Mouse (Mus musculus) thymus, postnatal 25 days (tissue): ENCODE measurements around the gene Axin2.

Experiments
- DNase-seq: peaks from one replicate; pipeline ENCODE4 v3.0.0; 2022

Axin2 gene

DNA sequence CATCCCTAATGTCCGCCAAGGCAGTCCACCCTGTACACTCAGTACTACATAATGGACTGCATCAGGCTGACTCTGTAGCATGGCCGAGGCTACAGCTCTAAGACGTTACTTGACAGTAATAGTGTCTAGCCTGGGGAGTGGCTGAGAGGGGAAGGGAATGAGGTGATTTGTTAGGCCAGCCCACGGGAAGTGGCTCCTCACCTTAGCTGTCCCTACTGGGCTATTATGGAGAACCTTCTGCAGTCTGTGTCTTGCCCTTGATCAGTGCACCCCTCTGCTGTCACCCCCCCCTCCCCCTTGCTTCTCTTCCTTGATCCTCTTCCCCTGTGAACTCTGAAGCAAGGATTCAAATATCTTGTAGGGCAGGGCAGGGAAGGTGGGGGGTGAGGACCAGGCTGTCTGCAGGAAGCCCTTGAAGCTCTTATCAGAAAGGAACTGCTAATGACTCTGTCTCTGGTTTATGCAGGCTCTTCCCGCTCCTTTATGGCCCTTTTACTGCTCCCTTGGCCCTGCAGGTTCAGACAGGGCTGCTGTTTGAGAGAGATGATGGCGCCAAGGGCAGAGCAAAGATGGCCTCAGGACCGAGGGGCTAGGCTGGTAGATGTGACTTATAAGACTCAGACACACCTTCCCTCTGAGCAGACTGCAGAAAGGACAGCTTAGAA is 13.4 kb upstream of the Axin2 start:
- no peak for DNase-seq

DNA sequence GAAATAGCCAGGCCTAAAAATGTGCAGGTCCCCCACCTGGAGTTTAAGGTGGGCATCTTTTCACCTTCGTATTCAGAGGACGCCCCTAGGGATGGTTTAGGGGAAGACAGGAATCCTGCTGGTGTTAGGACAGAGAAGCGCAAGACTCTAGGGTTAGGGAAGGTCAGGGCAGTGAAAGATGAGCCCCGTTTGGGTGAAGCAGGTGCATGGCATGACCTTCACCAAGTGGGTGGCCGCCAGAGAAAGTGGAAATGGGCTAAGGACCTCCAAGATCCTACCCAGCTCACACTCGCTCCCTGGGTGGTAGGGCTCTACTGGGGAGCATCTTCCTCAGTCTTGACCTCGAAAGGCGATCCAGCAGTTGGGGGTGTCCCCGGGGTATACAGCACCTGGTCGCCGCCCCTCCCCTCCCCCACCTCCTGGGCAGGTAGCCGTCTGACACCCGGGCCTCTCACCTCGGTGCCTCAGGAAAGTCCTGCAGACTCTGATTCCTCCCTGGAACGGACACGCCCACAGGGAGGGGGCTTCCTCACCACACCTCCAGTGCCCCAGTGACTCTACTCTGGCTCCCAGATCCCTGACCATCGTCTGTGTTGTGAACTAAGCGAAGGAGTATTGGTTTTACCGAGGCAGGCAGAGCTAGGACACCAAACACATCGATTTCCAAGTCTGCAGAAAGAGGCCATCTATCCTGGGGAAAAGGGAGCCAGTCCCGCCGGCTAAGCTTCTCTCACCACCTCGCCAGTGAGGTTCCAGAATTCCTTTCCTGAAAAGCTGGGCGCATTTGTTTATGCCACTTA is 10.6 kb upstream of the Axin2 start:
- DNase-seq, result no peak

DNA sequence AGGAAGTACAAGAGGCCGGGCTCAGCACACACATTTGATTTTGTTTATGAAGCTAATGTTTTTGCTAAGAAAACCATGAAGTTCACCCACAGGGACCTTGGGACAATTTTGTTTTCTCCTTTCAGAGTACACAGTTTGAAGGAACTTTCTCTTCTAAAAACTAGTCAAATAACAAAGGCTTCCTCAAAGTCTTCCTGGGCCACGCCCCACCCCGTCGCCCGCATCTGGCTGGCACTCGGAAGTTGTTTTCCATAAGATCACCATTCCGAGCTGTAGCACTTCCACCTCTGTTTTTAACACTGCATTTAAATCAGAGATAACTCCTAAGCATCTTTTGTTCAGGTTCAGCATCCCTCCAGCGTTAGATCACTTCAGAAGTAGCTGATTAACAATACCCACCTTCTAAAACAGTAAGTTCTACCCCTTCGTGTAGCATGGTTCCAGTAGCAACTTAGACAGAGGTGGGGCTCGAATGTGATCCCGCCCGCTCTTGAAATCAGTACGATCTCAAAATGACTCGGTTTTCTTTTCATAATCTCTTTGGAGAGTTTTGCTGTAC is 9.7 kb upstream of the Axin2 start:
- peak; percentile 30 for DNase-seq

DNA sequence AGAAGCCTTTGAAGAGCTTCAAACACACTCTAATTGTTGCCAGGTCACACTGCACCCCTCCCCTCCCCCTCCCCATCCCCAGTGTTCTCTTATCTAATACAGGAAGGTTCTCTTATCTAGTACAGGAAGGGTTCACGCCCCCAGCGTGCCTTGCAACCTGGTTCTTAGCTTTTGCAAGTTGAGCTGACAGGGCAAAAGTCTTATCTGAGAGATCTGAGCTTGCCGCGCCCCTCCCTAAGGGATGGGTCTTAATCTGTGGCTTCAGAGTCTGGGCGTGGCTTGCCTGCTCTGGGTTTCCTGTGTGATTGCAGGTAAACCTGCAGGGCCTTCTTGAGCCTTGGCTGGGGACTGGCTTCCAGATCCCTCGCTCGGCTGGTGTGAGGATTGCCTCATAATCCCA is 9.2 kb upstream of the Axin2 start:
- peak; percentile 86 for DNase-seq

DNA sequence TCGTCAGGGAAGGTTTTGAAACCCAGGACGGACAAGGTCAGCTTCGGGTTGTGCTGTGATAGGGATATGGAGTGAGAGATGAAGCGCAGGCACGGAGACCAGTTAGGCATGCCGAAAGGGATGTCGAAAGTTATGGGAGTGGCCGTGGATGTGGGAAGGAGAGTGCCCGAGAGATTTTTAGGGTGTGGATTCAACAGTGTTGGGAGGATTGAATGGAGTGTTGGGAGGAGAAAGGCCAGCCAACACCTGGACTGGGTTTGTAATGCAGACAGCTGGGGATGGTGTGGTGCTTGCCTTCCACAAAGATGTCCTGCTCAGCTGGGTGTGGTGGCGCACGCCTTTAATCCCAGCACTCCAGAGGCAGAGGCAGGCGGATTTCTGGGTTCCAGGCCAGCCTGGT is 8.0 kb upstream of the Axin2 start:
- DNase-seq, result no peak

DNA sequence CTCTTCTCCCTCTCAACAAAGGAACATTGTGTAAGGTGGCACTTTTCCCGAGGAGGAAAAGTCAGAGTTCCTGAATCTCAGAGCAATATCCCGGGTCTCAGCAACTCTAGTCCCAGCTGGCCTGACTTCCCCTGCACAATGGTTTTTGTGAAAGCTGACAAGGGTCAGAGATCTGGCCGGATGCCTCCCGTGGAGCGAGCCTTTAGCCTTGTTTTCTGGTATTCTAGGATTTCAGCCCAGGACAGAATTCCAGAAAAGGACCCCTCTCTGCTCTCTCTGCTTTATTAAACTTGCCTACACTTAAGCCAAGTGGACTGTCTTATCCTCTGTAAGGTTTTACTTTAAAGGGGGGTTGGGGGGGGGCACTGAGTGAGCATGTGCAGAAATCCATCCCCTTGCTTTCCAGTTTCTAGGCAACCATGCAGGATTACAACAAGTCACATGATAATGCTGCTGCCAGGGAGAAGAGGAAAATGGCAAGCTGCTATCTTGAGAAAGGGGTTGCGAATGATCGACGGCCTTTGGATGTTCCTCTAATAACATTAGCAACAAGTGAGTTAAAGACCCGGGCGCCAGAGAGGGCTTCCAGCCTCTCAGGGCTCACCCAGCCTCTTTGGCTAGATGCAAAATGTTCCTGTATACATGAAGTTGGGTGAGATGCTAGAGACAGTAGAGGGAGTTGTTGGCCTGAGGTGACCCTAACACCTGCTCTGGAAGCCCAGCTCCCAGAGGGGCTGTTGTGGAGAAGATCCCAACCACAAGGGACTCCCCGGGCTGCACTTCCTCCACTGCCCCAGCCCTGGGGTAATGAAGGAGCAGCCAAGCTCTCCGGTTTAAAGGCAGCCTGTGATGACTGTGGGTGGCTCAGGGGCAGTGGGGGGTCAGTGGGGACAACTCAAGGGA is 2.5 kb upstream of the Axin2 start:
- no peak for DNase-seq

DNA sequence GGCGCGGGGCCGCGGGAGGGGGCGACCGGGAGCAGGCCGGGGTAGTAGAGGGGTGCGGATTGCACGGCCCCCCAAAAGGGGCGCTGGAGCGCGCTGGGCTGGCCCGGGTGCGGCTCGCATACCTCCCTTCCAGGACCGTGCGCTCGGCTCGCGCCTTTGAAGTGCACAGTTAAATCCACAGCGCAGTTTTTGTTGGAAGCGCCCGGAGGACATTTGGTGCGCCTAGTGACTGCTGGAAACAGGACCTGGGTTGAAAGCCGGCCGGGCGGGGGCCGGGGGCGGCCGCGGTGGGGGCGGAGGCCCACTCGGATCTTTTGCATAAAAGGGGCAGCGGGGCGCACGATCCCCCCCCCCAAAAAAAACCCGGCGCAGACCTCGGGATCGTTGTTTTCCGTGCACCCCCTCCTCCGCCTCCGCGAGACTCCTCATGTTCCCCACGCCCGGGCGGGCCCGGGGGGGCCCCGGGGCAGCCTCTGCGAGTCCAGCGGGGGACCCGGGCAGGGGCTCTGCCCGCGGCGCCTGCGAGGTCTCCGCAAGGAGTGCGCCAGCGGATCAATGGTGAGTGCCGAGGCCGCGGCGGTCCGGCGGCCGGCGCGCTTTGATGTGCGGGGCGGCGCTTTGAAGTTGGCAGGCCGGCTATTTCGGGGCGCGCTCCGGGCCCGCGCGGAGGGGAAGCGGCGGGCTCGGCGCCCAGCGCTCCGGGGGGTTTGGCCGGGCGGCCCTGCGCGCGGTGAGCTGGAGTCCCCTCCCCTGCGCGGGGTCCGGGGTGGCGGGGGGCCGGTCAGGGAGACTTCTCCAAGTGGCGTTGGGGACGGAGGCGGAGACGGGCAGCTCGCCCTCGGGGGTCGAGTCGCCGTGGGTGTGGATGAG is 722 bp downstream of the Axin2 start:
- DNase-seq, result peak; percentile 92

DNA sequence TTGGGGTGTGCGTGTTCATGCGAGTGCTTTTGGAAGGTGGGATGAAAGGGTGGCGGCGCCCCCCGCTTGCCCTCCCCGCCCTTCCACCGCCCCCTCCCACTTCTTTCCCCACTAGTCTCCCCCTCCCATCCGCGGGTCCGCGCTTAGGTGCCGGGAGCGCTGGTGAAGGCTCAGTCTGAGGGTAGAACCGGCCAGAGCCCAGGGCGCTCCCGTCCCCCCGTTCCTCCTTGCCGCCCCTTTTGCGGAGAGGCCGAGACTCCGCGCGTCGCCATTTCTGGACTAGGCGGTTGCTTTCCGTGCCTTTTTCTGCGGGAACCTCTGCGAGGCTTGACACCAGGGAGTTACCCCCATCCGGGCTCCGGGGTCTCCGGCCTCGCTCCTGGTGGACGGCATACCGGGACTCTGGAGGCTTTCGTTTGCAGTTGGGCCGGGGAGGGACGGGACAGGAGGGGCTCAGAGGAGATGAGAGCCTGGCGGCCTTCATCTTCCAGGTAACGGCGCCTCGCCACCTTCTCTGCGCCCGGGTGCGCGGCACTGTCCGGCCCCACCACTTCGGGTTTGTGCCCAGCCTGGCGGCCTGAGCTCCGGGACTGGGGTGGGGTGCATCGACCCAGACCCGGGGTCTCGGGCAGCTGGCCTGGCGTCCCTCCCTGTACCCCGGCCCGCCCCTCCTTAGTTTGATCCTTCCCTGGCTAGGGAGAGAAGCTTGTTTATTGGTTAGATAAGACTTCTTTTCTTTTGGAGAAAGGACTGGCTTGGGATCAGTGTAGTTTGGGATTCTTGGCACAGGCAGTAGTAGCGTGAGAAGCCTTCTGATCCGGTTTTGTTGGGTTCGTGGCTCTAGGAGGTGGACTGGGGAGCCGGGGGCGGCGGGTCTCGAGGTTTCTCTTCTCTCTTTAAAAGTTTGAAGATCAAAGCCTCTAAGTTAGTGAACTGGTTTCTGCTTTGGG is 1.6 kb downstream of the Axin2 start:
- DNase-seq, result peak; percentile 48

DNA sequence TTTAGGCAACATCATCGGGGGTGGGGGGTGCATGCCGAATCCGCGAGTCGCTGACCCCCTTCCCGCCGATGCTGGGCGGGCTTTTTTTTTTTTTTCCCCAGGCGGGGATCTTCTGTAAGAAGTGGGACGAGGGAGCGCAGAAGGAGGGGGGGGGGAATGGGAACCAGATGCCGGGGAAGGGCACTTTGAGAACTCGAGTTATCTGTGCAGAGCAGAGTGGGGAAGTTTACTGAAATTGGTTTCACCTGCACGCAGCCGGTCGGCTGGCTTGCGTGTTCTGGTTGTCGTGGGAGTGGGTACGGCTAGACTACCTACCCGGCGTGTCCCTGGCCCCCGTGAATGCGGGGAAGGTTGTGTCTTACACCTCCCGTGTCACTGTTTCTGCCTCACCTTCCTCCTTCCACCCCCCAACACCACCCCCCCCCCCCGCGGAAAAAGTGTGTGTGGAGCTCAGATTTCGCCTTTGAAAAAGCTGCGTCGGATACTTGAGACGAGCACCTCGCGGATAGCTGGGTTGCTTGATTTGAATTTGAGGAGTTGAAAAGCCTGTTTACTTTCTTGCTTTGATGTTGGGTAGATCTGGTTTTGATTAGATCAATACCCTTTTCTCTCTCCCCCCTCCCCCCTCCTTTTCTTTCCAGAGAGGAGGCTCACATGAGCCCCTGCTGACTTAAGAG is 2.5 kb downstream of the Axin2 start:
- no peak for DNase-seq

DNA sequence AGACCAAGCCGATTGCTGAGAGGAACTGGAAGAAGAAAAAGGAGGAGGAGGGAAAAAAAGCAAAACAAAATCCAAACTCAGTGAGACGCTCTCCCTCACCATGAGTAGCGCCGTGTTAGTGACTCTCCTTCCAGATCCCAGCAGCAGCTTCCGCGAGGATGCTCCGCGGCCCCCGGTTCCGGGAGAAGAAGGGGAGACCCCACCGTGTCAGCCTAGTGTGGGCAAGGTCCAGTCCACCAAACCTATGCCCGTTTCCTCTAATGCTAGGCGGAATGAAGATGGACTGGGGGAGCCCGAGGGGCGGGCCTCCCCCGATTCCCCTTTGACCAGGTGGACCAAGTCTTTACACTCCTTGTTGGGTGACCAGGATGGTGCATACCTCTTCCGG is 3.0 kb downstream of the Axin2 start:
- no peak for DNase-seq

DNA sequence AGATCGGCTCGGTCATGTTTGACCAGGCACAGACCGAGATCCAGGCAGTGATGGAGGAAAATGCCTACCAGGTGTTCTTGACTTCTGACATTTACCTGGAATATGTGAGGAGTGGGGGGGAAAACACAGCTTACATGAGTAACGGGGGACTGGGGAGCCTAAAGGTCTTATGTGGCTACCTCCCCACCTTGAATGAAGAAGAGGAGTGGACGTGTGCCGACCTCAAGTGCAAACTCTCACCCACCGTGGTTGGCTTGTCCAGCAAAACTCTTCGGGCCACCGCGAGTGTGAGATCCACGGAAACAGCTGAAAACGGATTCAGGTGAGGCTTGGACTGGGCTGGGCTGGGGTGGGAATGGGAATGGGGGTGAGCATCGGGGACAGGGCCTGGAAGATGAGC is 3.6 kb downstream of the Axin2 start:
- DNase-seq, result no peak

DNA sequence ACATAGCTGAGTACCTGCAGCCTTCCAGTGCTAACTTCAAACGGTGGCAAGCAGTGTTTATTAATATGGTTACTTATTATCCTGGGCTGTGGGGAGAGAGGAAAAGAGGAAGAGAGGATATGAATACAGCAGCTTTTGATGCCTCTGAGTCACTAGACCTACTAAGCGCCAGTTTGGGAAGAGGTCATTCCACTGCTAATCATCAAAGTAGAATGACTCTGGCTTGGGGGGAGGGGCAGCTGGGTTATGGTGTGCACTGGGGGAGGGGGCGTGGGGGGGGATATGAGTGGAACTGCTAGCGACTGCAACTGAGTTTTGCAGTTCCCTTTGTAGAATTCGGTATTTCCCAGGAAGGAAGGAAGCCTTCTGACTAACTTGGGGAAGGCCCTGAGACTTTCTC is 4.2 kb downstream of the Axin2 start:
- DNase-seq, result no peak

DNA sequence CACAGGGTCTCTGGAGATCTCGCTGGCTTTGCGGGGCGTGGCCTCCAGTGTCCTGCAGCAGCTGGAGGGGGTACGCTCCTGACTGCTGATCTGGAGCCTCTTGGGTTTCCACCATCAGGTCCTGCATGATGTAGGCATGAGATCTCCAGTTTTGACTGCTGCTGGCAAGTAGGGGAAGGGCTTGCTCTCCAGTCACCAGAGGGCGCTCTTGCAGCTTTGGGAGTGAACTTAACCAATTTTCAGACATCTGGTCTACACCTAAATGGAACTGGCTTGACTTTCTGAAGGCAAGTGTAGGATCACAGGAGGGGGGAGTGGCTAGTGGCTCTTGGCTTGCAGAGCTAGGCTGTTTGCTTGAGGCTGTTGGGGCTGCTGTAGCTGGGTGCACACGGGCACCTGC is 5.1 kb downstream of the Axin2 start:
- DNase-seq, result peak; percentile 86

DNA sequence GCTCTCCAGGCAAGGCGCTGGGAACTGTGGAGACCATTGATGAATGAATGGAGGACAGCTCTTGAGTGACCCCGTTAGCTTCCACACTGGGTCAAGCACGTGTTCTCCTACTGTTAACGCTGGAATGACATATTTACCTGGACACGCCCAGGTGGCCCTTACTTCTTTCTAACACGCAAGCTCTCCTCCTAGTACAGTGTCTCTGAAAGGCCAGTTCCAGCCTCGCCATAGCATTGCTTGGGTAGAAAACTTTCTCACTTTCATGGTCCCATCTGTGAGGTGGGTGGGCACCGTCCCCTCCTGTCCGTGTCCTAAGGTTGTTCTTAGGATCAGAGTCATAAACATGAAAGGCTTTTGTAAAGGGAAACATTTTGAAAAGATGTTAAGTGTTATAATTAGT is 5.7 kb downstream of the Axin2 start:
- DNase-seq, result no peak

DNA sequence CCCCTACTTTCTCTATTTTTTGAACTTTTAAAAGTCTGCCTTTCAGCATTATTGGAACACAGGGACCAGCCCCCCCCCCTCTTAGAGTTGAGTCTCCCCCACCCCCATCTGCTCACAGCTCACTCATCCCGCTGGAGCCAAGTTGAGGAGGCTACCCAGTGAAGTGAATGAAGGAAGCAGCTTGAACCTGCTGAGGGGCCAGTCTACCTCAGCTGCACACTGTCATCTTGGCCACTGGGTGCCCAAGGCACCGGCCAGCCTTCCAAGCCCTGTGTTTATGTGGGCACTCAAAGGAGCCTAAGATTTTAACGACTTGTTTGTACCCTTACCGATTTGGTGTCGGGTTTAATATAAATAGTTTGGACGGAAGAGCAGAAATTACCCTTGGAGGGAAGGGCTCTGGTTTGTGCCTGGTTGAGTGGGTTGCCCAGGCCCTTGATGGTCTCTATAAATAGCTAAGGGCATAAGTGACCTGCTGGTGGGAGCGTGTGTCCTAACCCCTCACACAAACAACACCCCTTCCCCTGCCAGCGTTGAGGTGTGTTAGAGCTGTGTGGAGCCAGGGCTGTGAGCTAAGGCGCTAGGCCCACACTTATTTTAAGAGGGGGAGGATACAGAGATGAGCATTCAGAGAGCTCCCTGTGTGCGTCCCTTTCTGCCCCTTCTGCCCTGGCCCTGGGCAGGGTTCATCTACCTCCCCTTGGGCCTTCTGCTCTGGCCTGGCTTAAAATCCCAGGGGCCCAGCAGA is 6.4 kb downstream of the Axin2 start:
- no peak for DNase-seq

DNA sequence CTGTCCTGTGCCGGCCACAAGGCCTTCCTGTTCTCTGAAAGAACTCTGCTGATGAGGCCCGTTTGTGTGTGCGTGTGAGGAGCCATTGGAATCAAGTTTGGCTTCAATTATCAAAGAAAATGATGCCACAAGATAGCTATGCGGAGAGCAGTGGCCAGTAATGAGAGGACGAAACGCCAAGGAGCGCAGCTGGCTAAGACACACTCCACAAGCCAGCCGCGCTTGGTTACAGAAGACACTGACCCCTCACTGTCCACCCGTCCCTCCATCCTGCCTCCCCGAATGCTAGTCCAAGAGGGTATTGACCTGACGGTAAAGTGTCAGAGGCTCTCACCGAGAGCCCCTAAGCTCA is 6.9 kb downstream of the Axin2 start:
- DNase-seq, result no peak

DNA sequence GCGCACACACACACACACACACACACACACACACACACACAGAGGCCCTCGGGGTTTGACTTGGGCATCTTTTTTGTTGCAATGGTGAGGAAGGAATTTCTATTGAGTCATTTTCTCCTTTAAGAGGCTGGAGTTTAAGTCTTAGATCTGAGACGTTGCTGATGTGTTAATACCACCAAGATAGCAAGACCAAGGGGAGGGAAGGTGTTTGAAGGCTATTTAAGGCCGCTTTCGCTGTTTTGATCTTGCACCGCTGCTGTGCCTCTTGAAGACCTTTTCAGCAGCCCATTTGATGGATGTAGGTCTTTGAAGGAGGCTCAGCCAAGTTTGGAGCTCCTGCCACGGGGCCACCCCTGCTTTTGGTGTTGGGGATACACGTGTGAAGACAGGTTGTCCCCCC is 7.9 kb downstream of the Axin2 start:
- DNase-seq, result no peak

DNA sequence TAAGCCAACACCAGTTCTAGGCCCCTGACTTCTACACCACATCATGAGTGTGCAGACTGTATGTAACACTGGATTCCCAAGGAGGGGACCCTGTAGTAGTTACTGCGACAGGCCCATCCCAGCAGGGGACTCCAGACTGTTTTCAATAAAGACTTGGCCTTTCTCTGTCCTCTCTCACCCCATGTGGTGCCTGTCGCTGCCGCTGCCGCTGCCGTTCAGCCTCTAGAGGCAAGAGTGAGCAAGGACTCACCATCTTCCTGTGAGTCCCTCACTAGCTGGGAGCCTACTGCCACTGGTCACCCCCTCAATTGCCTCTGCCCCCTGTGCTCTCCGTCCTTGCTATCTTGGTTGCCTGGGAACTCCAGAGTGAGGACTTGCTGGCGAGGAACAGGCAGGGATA is 8.6 kb downstream of the Axin2 start:
- DNase-seq, result no peak

DNA sequence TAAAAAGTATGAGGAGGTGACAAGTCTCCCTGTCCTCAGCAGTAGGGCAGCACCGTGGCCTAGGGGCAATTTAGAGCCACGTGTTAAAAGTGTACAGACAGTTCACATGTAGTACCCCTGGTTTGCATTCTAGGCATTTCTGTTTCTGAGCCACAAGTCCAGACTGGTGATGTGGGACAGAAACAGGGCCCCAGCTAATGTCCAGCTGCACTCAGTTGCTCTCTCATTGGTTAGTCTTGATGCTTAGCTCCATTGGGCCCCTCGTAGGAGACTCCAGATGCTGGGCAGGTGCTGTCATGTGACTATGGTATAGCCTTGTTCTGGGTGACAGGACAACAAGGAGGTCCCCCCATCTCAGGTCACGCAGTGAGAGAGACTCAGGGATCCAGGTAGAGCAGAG is 9.0 kb downstream of the Axin2 start:
- DNase-seq, result no peak

DNA sequence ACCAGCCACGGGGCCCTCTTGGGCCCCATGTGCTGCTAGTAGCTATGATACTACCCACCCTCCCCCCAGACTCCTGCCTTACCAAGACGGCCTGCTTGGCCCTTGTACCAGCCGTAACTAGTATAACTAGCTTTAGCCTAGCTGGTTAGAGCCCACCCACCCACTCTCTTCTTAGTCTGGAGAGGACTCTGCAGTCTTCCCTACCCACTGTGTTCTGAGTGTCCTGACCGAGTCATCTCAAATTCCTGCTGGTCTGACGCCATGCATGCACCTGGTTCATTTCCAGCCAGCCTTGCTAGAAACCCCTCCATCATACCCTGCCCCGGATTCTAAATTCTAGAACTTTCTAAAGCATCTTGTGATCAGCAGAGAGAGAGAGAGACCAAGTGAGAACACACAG is 9.6 kb downstream of the Axin2 start:
- DNase-seq, result no peak
